Mouse (Mus musculus): ENCODE results near the gene Elp5. TPM values are rescaled to one million over a fixed set of nuclear protein-coding genes. Genes with fewer than 3 reads are reported as not detected.

The Elp5 gene
- 10 to 100 TPM; 29.0 to 34.6 TPM for total RNA-seq (2021)
- long read RNA-seq, experiment 1, partial matches to known transcripts = 26 of 42 reads
- long read RNA-seq, experiment 1, other reads (novel, unspliced or antisense) = 12 of 42 reads
- long read RNA-seq, experiment 2, partial matches to known transcripts = 25 of 35 reads
- long read RNA-seq, experiment 2, other reads (novel, unspliced or antisense) = 7 of 35 reads

- no peak for DNase-seq
- intact Hi-C loops (cut with DNase I) = loop anchor here (10.0 kb wide), 1 partner anchor 887 kb away; the partner anchor contains the start of gene Per1
These were observed at the start of gene Elp5 for GRCm38 (mm10) chr11:69982225-69982624. Gene Elp5, minus strand, starts transcription at chr11:69982517.

- no peak for DNase-seq
- intact Hi-C loops (cut with DNase I) = no loop called here
These were observed 49.0 kb upstream of the Elp5 start for GRCm38 (mm10) chr11:70031321-70031670.

- no peak for DNase-seq
- intact Hi-C loops (cut with DNase I) = no loop called here
These were observed 48.5 kb upstream of the Elp5 start for GRCm38 (mm10) chr11:70030651-70031320.

GRCm38 (mm10) chr11:70029829-70030550, 47.7 kb upstream of the Elp5 start:
- DNase-seq = no peak
- intact Hi-C loops (cut with DNase I) = no loop called here

GRCm38 (mm10) chr11:70029130-70029801, 46.9 kb upstream of the Elp5 start:
- intact Hi-C loops (cut with DNase I) = no loop called here
- peak; percentile 73 to 82 for DNase-seq

GRCm38 (mm10) chr11:70028401-70029129, 46.2 kb upstream of the Elp5 start:
- intact Hi-C loops (cut with DNase I) = no loop called here
- DNase-seq = peak in 1 of 2 experiments; percentile 37

GRCm38 (mm10) chr11:70027397-70027796, 45.1 kb upstream of the Elp5 start:
- intact Hi-C loops (cut with DNase I) = no loop called here

GRCm38 (mm10) chr11:70026689-70027088, 44.4 kb upstream of the Elp5 start:
- intact Hi-C loops (cut with DNase I) = no loop called here
- peak; percentile 50 to 65 for DNase-seq

More at GRCm38 (mm10) chr11:70027397-70027796, 45.1 kb upstream of the Elp5 start:
- peak in 1 of 2 experiments; percentile 61 for DNase-seq

GRCm38 (mm10) chr11:70024151-70024514, 41.8 kb upstream of the Elp5 start:
- intact Hi-C loops (cut with DNase I) = no loop called here
- no peak for DNase-seq

- intact Hi-C loops (cut with DNase I) = no loop called here
- DNase-seq = no peak
These were observed 41.3 kb upstream of the Elp5 start for GRCm38 (mm10) chr11:70023481-70024150.

GRCm38 (mm10) chr11:70021264-70022132, 39.2 kb upstream of the Elp5 start:
- intact Hi-C loops (cut with DNase I) = no loop called here
- DNase-seq = peak; percentile 96 to 97

- DNase-seq = peak; percentile 55 to 72
- intact Hi-C loops (cut with DNase I) = no loop called here
These were observed 38.5 kb upstream of the Elp5 start for GRCm38 (mm10) chr11:70020731-70021263.

- intact Hi-C loops (cut with DNase I) = no loop called here
- DNase-seq = no peak
These were observed 37.8 kb upstream of the Elp5 start for GRCm38 (mm10) chr11:70020022-70020631.

GRCm38 (mm10) chr11:70019495-70020021, 37.2 kb upstream of the Elp5 start:
- intact Hi-C loops (cut with DNase I) = no loop called here
- no peak for DNase-seq

- intact Hi-C loops (cut with DNase I) = no loop called here
- peak in 1 of 2 experiments; percentile 42 for DNase-seq
These were observed 36.0 kb upstream of the Elp5 start for GRCm38 (mm10) chr11:70018131-70018990.

GRCm38 (mm10) chr11:70017199-70017767, 35.0 kb upstream of the Elp5 start:
- intact Hi-C loops (cut with DNase I) = no loop called here
- no peak for DNase-seq

- DNase-seq = no peak
- intact Hi-C loops (cut with DNase I) = no loop called here
These were observed 34.4 kb upstream of the Elp5 start, which contains the start of gene Dlg4 for GRCm38 (mm10) chr11:70016669-70017068. Gene Dlg4, plus strand, starts transcription at chr11:70016942.
